Mouse (Mus musculus): Measurements from ENCODE around the gene Atp10a. TPM values are rescaled to one million over a fixed set of nuclear protein-coding genes. Genes with fewer than 3 reads are reported as not detected.

The Atp10a gene
- polyA plus RNA-seq, 1 experiment: 1.9 TPM

- H3K36me3 ChIP-seq (ENCODE audit: control insufficient read depth, insufficient read depth, low read length): no peaks in the 10 kb centered on the region
- 72% methylated on average over 4 of the region's 4 CpGs for WGBS
- TF ChIP-seq POLR2A (IDR thresholded peaks at IDR 0.05; ENCODE audit: low read depth, low read length): no peak
- TF ChIP-seq CTCF (IDR thresholded peaks at IDR 0.05; ENCODE audit: extremely low read depth, insufficient read length, insufficient replicate concordance, low read depth, low read length): no peak
- no peak overlapping the region for H3K27ac ChIP-seq (ENCODE audit: insufficient read depth, low read depth, low read length)
- no peak overlapping the region for H3K4me3 ChIP-seq (ENCODE audit: low read depth, low read length)
- H3K27me3 ChIP-seq (ENCODE audit: control insufficient read depth, insufficient read depth, low read length): no peaks in the 10 kb centered on the region
- no peaks in the 10 kb centered on the region for H3K4me1 ChIP-seq (ENCODE audit: control insufficient read depth, insufficient read depth, insufficient read length, low read length)
Observed at GRCm38 (mm10) chr7:58866865-58867614, 211.1 kb downstream of the Atp10a start.

DNA sequence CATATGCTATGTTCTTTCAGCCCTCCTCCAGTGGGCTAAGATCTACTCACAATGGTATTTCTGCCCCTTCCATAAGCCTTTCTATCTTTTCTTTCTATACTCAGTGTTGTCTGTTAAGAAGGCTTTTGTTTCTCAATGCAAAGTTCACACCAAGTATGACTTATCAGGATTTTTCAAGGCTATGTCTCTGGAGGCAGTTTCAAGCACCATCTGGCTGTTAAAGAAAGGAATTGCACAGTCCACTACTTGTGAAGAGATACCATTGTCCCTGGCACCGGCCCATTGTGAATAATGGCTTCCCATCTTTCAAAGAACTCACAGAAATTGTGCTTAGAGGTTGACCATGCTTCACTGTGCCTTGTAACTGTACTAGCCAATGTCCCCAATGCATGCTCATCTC is 214.7 kb downstream of the Atp10a start:
- Histone ChIP-seq H3K36me3 (ENCODE audit: control insufficient read depth, insufficient read depth, low read length) (no peaks in the 10 kb centered on the region), H3K27me3 (ENCODE audit: control insufficient read depth, insufficient read depth, low read length) (no peaks in the 10 kb centered on the region), H3K4me1 (ENCODE audit: control insufficient read depth, insufficient read depth, insufficient read length, low read length) (no peaks in the 10 kb centered on the region), H3K4me3 (ENCODE audit: low read depth, low read length) (no peak overlapping the region), H3K27ac (ENCODE audit: insufficient read depth, low read depth, low read length) (no peak overlapping the region)
- 54% methylated on average over 1 of the region's 1 CpGs for WGBS
- TF ChIP-seq CTCF (IDR thresholded peaks at IDR 0.05; ENCODE audit: extremely low read depth, insufficient read length, insufficient replicate concordance, low read depth, low read length): no peak
- TF ChIP-seq POLR2A (IDR thresholded peaks at IDR 0.05; ENCODE audit: low read depth, low read length): no peak

DNA sequence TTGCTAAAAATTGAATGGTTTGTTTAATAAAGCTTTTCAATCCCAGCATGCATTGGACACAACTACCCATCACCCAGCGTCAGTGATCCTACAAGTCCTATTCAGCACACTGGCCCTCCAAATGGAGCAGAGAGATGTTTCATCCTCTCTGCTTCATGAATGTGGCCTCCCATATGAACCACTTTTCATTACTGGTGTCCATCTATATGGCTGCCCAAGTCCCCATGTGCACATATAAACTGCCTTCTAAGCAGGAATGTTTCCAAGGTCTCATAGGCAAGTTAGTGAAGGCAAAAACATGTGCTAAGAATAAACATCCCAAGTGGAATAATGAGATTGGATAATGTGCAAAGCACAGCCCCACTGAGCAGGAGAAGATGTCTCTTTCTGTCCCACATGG is 217.7 kb downstream of the Atp10a start:
- Histone ChIP-seq H3K36me3 (ENCODE audit: control insufficient read depth, insufficient read depth, low read length) (no peaks in the 10 kb centered on the region), H3K4me3 (ENCODE audit: low read depth, low read length) (no peak overlapping the region), H3K27ac (ENCODE audit: insufficient read depth, low read depth, low read length) (no peak overlapping the region), H3K27me3 (ENCODE audit: control insufficient read depth, insufficient read depth, low read length) (no peaks in the 10 kb centered on the region), H3K4me1 (ENCODE audit: control insufficient read depth, insufficient read depth, insufficient read length, low read length) (no peaks in the 10 kb centered on the region)
- 81% methylated on average over 1 of the region's 1 CpGs for WGBS
- no peak for TF ChIP-seq CTCF (IDR thresholded peaks at IDR 0.05; ENCODE audit: extremely low read depth, insufficient read length, insufficient replicate concordance, low read depth, low read length)
- no peak for TF ChIP-seq POLR2A (IDR thresholded peaks at IDR 0.05; ENCODE audit: low read depth, low read length)
